Mouse (Mus musculus) embryo, embryonic 11.5 days (tissue): ENCODE data around the gene Nceh1.

ENCODE experiments used
- DNase-seq: peaks from one replicate; pipeline ENCODE4 v3.0.0-alpha.2; 2012; ENCODE audit warnings: low read depth, low spot score

Nceh1 gene

DNA sequence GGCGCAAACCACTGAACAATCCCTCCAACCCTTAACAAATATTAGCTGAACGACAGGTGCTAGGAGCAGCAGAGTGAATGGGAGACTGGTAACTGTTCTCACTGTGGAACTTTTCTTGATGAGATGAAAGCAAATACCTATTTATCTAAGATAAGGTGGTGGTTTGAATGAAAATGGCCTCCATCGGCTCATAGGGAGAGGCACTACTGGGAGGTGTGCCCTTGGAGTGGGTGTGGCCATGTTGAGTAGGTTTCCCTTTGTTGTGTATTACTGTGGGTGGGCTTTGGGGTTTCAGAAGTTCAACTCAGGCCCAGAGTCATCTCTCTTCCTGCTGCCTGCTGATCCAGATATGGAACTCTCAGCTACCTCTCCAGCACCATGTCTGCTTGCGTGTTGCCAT lies 8.1 kb downstream of the Nceh1 start:
- no peak for DNase-seq

DNA sequence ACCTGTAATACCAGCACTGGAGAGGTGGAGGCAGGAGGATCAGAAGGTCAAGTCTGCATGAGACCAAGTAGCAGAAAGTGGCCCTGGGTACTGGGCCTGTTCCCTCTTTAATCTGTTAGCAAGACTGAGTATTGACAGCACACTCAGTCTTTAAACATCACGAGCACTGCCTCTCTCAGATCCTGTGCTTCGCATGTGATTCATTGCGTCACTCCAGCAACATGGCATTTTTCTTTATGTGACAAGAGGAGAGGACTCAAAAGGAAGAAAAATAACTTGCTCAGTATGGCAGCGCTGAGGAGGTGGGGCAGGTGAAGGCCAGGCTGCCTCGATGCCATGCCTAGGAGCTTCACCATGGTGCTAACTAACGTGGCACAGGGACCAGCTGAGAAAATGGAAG lies 9.1 kb downstream of the Nceh1 start:
- no peak for DNase-seq

DNA sequence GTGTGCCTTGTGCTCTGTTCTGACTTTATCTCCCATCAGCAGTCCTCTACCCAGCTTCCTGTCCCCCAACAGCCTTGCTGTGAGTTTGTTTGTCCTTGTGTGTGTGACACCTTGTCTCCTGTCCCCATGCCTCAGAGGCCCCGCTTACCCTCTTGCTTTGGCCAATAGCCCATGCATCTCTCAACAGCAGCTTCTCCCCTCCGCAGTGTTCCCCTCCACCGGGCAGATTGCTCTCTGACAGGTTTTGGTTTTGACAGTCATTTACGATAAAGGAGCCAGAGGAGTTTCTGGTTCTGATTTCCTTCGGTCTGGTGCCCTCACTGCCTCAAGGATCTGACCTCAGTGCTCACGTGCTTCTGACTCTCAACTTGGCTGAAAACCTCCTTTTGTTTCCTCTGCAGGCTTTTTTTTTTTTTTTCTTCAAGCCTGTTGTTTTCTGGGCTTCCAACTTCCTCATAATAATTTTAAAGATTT lies 11.1 kb downstream of the Nceh1 start:
- DNase-seq: no peak

DNA sequence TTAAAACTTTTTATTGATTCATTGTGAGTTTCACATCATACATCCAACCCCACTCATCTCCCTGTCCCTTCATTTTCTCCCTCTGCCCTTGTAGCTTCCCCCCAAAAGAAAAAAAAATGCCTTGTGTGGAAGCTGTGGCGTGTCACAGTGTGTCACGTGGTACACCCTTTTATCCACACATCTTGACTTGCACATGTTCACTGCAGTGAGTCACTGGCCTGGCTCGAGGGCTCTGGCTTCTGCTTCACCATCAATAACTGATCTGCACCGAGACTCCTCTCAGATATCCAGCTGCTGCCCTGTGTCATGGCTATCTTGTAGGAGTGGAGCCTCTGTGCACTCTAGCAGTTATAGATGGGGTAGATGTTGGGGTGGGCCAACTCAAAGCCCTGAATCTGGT lies 12.4 kb downstream of the Nceh1 start:
- no peak for DNase-seq

DNA sequence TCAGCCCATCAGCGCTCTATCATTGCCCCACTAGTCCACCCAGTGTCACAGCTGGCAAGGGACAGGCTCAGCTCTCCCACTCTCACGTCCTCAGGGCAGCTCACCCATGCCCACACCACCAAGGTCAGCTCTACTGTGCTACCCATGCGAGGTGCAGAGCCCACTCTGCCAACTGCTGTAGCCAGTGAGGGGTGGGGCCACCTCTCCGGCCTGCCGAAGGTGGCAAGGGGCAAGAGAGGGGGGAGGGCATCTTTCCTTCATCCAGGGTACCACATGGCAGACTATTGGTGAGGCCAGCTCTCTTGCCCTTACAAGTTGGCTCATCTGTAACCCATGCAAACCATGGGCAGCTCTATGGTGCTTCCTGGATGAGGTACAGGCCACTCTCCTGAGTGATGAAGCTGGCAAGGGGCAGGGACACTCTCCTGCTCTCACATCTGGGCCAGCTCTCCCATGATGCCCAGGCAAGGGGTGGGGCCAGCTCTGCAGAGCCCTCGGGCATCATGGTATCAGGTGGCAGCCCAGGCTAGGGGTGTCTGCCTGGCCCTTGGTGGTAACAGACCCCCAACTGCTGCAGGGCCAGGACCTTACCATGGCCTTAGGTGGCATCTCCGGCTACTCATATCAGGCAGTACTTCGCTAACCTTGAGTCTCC lies 12.9 kb downstream of the Nceh1 start:
- DNase-seq: no peak

DNA sequence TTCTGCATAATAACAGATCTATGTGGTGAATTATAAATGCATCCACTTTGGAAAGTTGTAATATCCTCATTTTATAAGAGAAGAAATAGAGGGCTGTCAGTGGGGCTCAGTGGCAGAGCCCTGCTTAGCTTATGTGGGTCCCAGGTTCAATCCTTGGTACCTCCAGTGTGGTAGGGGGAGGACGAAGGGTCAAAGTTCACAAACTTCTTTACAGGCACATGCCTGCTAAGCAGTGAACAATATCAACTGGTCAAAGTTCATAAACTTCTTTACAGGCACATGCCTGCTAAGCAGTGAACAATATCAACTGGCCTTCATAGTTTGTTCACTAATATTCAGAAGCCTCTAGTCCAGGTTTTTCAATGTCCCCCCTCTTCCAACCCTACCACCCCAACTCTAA lies 13.8 kb downstream of the Nceh1 start:
- no peak for DNase-seq

DNA sequence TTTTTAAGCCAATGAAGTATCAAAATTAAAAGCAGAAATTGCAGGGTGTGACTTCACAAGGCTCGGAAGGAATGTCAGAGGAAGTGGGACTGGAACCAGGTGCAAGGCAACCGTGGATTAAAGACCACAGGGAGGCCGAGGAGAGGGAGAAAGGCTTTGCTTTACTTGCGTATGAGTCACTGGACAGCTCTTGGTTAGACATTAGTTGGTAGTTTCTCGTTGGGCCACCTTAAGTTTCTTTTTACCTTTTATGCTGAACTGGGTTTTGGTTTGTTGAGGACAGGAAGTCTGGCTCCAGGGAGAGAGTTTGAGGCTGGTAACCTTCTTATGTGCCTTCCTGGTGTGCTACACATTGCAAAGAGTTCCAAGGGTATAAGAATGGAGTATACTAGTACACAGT lies 15.1 kb downstream of the Nceh1 start:
- no peak for DNase-seq

DNA sequence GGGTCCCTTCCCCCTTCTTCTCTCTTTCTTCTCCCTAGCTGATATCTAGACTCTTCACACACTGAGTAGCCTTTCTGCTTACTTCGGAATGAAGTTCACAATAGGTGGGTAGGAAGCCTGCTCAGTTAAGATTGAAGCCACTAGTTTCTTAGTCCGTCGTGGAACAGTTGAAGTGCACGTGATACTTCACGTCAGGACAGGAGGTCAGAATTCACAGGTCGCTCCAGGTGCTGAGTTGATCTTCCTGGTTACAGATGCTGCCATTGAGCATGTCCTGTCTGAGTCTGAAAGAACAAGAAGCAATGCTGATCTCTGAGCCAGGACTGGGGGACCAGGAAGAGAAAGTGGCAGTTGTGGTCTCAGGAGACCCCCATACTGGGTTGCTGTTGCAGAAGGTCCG lies 16.4 kb downstream of the Nceh1 start:
- DNase-seq: no peak

DNA sequence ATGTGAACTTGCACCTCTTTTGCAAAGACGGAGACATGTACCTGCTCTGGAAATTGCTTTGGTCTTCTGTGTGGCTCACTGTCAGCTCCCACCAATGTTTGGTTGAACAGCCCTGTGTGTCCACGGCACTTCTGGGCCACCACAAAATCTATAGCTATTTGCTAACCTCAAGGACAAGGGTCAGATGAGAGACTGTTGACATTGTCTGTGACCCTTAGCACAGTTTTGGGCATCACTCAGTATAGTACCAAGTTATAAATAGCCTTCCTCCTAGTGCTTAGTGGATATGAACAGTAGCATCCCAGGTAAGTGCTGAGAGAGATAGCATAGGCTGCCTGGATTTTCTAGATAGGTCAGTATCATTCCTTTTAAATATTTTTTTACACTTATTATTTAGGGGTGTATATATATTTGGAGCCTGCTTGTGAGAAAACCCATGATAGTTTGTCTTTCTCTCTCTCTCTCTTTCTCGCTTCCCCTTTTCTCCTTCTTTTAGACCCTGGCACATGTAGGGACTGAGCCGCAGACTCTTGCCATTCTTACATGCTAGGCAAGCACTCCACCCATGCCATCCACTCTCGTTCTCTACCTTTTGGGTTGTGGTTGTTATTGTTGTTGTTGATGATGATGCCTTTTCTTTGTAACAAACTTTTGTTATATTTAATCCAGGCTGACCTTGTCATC lies 19.1 kb downstream of the Nceh1 start:
- no peak for DNase-seq

DNA sequence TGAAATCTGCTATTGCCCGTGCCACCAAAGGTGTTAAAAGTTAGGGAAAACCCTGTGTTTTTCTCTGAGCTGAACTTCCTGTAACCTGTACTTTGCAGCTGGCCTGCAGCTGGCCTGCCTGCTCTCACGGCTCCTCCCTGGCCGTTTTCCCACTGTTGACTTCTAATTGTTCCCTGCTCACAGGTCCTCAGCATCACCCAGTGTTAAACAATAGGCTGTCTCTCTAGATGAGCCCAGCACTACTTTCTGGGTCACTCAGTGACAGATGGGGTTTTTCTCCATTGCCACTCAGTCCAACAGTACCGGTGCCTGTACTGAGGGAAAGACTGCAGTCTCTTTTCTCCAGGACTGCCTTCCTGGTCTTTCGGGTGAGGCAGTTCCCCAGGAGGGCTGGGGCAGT lies 22.3 kb downstream of the Nceh1 start:
- no peak for DNase-seq

DNA sequence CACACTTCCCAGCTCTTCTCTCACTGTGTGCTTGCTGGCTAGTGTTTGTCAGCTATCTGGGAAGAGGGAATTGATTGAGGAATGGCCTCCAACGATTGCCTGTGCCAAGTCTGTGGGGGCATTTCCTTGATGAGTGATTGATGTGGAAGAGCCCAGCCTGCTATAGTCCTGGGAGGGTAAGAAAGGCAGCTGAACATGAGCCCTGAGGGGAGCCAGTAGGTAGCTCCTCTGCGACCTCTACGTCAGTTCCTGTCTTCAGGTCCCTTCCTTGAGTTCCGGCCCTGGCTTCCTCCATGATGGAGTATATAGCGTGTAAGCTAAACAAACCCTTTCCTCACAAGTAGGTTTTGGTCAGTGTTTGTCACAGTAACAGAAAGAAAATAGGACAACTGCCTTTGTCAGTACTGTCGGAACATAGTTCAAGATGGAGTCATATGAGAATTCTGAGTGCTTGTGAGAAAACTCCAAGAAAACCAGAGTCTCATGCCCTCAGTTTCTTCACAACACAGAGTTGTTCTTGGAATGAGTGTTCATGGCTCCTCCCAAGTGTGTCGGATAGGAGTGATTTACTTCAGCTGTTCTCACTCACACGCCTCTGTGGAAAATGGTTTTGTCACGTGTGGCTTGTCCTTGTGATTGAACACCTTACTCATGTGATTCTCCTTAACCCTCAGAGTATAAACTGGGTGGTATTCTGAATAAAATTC lies 22.9 kb downstream of the Nceh1 start:
- no peak for DNase-seq

DNA sequence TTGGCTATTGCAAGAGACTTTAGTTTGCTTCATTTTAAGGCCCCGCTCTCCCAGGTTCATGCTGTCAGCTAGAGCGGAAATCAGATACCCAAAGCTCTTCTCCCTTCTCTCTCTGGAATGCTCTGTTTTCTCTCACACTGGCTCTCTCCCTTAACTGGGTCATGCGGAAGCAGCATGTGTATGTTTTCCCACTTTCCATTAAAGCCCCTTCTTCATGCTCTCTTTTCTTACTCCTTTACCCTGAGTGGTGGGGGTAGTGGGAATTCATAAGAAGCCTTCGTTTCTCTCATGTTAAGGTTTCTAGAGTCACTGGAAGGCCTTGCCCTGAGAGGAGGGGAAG lies 23.4 kb downstream of the Nceh1 start:
- DNase-seq: no peak

DNA sequence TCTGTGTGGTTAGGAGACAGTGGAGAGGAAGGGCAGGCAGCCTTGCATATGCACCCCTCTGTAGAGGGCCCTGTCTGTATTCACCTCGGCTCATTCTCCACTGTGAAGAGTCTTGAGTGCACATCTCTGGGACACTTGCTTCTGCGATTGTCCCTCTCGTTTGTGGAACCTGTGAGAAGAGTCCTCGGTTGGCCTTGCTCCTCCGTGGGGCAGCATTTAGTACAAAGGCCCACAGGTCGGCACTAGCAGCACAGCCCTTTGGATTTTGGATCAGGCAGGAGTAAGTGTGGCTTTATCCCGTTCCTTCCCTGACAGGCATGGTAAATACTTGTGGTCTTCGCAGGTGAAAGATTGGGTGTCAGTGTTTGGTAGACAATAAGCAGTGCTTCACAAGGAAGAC lies 23.8 kb downstream of the Nceh1 start:
- no peak for DNase-seq

DNA sequence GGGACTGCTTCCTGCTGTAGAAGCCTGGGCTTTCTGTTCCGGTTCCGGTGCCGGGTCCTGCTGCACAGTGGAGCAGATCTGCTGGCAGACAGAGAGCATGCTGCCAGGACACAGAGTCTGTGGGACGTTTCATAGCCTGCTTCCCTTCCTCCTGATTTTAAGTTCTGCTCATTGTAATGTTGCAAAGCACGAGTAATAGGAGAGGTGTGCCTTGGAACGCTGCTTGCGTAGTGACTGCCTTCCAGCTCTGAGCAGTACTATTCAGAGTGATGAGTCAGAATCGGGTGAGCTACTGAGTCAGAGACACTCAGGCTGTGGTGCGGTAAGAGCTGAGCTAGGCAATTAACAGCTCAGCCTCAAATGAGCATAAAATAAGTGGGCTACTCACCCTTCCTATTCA lies 26.9 kb downstream of the Nceh1 start:
- DNase-seq: no peak

DNA sequence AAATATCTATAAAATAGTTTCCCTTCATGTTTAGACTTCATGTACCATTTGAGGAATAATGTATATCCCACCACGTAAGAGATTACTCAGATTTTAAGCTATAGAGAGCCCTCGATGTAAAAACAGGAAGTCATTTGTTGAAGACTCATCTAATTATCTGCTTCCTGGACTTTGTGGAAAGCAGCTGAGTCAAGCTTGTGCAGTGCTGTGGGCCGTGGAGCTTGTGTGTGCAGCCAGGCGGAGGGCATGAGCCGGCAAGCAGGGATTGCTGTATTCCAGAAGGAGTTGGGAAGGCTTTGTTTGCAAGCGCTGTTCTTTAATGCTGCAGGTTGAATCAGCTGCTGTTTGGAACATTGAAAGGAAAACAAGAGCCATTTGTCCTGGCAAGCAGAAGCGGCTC lies 27.5 kb downstream of the Nceh1 start:
- no peak for DNase-seq

DNA sequence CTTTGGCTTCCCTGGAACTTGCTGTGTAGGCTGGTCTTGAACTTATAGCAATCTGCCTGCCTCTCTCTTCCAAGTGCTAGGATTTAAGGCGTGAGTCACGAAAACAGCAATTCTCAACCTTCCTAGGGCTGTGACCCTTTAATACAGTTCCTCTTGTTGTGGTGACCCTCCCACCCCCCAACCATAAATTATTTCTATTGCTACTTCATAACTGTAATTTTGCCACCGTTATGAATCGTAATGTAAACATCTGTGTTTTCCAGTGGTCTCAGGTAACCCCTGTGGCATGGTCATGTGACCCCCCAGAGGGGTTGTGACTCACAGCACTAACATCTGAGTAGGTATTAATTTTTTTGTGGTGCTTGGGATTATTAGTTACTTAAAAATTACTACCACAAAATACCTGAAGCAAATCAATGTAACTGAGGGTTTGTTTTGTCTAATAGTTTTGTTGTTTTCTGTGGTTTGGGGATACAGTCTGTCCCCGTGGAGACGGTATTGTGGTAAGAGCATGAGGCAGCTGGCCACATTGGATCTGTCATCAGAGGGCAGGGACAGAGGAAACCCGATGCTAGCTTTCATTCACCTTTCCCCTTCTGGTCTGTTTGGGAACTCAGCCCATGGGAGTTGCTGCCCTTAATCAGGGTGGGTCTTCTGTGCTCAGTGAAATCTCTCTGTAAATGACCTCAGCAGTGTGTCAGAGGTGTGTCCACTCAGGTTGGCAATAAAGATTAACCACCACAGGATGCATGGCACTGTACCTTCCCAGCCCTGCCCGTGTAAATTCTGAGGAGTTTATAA lies 31.5 kb downstream of the Nceh1 start:
- DNase-seq: no peak

DNA sequence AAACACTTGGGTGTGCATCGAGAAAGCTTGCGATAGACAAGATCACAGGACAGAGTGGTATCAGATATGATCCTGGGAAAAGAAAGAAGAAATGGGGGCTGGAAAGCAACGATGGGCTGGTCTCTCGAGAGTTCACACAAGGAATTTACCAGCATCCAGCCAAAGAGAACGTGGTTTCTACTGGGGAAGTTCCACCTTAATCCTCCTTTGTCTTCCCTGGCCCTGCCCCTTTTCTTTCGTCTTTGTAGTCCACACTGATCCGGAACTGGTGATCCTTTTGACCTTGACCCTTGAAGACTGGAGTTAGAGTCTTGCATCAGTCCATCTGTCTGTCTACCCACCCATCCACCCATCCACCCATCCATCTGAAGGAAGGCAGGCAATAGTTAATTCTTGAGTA lies 34.6 kb downstream of the Nceh1 start:
- DNase-seq: no peak

DNA sequence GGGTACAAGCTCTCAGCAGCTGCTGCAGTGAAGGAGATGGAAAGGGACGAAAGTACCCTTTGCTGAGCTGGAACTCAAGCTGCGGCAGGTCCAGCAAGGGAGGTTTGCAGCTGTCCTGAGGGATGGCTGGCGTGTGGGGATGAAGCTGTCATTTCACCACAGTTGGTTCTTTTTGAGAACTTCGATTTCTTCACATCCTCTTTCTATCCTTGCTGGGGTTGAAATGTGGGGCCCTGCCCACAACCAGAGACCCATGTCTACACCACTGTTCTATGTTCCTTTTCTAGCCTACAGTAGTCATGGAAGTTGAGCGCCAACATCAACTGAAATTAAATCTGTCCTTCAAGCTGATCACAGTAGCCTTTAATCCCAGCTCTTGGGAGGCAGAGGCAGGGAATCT lies 35.8 kb downstream of the Nceh1 start:
- no peak for DNase-seq

DNA sequence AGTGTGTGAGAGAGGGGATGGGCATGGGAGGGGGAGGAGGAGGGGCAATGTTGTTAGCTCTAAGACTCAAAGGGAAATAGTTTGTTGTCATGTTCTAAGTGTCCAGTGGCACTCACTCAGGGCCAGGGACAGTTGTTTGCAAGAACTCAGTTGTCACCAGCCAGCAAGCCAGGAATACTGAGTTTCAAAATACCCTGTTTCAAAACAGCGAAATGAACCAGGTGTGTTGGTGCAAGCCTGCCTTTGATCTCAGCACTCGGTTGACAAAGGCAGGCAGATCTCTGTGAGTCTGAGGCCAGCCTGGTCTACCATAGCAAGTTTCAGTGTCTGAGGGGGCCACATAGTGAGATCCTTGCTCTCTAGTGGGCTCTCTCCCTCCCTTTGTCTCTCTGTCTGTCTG lies 39.3 kb downstream of the Nceh1 start:
- no peak for DNase-seq

DNA sequence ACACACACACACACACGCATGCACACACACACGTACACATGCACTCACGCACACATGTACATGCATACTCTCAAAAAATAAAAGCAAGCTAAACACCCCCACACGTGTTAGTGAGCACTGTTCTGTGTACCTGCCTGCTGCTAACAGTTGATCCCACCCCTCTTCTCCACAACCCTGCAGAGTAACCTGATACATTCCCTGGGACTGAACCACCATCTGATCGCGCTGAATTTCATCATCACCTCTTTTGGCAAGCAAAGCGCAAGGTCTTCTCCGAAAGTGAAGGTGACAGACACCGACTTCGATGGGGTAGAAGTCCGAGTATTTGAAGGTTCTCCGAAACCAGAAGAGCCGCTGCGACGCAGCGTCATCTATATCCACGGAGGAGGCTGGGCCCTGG lies 39.7 kb downstream of the Nceh1 start:
- DNase-seq: no peak

DNA sequence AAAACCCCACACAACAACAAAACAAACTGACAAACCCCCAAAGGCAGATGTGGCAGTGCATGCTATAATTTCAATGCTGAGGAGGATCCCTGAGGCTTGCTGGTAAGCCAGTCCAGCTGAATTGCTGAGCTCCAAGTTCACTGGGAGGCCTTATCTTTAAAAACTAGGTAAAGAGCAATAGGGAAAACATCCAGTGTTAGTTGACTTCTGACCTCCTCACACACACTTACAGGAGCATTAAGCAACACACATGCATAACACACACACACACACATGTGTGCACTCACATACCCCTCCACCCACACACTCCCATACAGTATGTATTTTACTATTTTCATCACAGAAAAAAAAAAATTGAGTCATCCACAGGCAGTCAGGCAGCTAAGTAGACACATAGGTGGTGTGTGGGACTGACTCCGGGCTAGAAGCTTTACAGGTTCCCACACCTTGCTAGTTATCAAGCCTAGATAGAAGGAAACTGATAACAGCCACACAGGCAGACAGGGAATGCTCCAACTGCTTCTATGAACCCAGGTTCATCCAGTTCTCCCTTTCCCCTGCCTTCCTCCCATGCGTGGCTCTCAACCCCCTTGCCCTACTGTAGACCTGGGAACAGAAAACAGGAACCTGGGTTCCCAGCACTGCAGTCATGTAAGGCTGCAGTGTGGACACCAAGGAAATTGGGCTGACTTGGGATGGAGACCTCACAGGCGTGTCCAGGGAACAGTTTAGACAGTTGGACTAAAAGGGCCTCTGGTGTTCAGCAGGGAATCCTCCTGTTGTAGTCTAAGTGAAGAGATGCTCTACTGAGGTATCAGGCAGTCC lies 45.1 kb downstream of the Nceh1 start:
- DNase-seq: no peak
